Mouse (Mus musculus) heart, adult 9 months (tissue): ENCODE measurements around the gene Ank2.

ENCODE experiments used
- DNase-seq, 2 experiments: peaks; one replicate each; pipeline ENCODE4 v3.0.0; 2022; ENCODE audit warnings: low spot score in 2 of 2

Gene Ank2

GRCm38 (mm10) chr3:127294079-127294478 lies 205.1 kb downstream of the Ank2 start:
- no peak for DNase-seq

GRCm38 (mm10) chr3:127293479-127293874 lies 205.7 kb downstream of the Ank2 start:
- DNase-seq, result no peak

- DNase-seq, result no peak
Observed at GRCm38 (mm10) chr3:127292864-127293478, 206.2 kb downstream of the Ank2 start.

GRCm38 (mm10) chr3:127282277-127282676 lies 216.9 kb downstream of the Ank2 start:
- peak; percentile 9 to 23 for DNase-seq

GRCm38 (mm10) chr3:127281390-127281789 lies 217.8 kb downstream of the Ank2 start:
- DNase-seq, result no peak

GRCm38 (mm10) chr3:127280376-127280775 lies 218.8 kb downstream of the Ank2 start:
- no peak for DNase-seq

GRCm38 (mm10) chr3:127275953-127276352 lies 223.2 kb downstream of the Ank2 start:
- DNase-seq, result no peak

- DNase-seq, result no peak
Observed at GRCm38 (mm10) chr3:127272801-127273200, 226.3 kb downstream of the Ank2 start.

GRCm38 (mm10) chr3:127269616-127270015 lies 229.5 kb downstream of the Ank2 start:
- DNase-seq, result no peak

GRCm38 (mm10) chr3:127267846-127268245 lies 231.3 kb downstream of the Ank2 start:
- no peak for DNase-seq

- no peak for DNase-seq
Observed at GRCm38 (mm10) chr3:127265732-127266131, 233.4 kb downstream of the Ank2 start.

GRCm38 (mm10) chr3:127265182-127265581 lies 234.0 kb downstream of the Ank2 start:
- no peak for DNase-seq

GRCm38 (mm10) chr3:127260786-127261166 lies 238.4 kb downstream of the Ank2 start:
- no peak for DNase-seq

GRCm38 (mm10) chr3:127260007-127260785 lies 239.0 kb downstream of the Ank2 start:
- no peak for DNase-seq

GRCm38 (mm10) chr3:127258466-127259075 lies 240.6 kb downstream of the Ank2 start:
- no peak for DNase-seq

GRCm38 (mm10) chr3:127257969-127258368 lies 241.2 kb downstream of the Ank2 start:
- no peak for DNase-seq

- peak; percentile 55 to 57 for DNase-seq
Observed at GRCm38 (mm10) chr3:127257279-127257925, 241.7 kb downstream of the Ank2 start.

- DNase-seq, result no peak
Observed at GRCm38 (mm10) chr3:127256681-127257080, 242.5 kb downstream of the Ank2 start.

- no peak for DNase-seq
Observed at GRCm38 (mm10) chr3:127250930-127251329, 248.2 kb downstream of the Ank2 start.

- no peak for DNase-seq
Observed at GRCm38 (mm10) chr3:127248611-127249010, 250.5 kb downstream of the Ank2 start.

GRCm38 (mm10) chr3:127246989-127247708 lies 252.0 kb downstream of the Ank2 start:
- peak in 1 of 2 experiments; percentile 4 for DNase-seq
